Mouse (Mus musculus): Measurements from ENCODE around the gene Setd7. TPM values are rescaled to one million over a fixed set of nuclear protein-coding genes. Genes with fewer than 3 reads are reported as not detected.

Setd7 gene
- polyA plus RNA-seq, 1 experiment = 9.9 TPM

- TF ChIP-seq CEBPB (IDR thresholded peaks at IDR 0.05; ENCODE audit: low read depth) (no peak), CTCF (IDR thresholded peaks at IDR 0.05; ENCODE audit: control insufficient read depth, insufficient read depth, insufficient read length) (no peak), MYOD1 (IDR thresholded peaks at IDR 0.05; ENCODE audit: control insufficient read depth, insufficient read length, low read depth) (no peak), MYOG (IDR thresholded peaks at IDR 0.05; ENCODE audit: control insufficient read depth, extremely low read depth, insufficient read length) (no peak), USF1 (IDR thresholded peaks at IDR 0.05; ENCODE audit: low read depth) (no peak), MAX (IDR thresholded peaks at IDR 0.05) (no peak), FOSL1 (IDR thresholded peaks at IDR 0.05; ENCODE audit: insufficient read depth, low read length, poor library complexity, severe bottlenecking) (no peak)
- H3K4me3 ChIP-seq (ENCODE audit: insufficient read depth, poor library complexity, severe bottlenecking) = no peak overlapping the region
- H3K79me3 ChIP-seq (ENCODE audit: low read depth) = no peaks in the 10 kb centered on the region
- H3K36me3 ChIP-seq (ENCODE audit: control insufficient read depth, insufficient read depth) = peaks cover 55% of the 10 kb centered on the region
- no peak overlapping the region for H3ac ChIP-seq (ENCODE audit: control insufficient read depth, insufficient read length, low read depth)
- no peaks in the 10 kb centered on the region for H3K27me3 ChIP-seq (ENCODE audit: control insufficient read depth, insufficient read depth, insufficient read length)
- H3K79me2 ChIP-seq (ENCODE audit: control insufficient read depth, insufficient read depth) = no peaks in the 10 kb centered on the region
Observed at GRCm38 (mm10) chr3:51475706-51476105, 85.0 kb downstream of the Setd7 start.

- no peaks in the 10 kb centered on the region for H3K79me3 ChIP-seq (ENCODE audit: low read depth)
- no peak overlapping the region for H3K4me3 ChIP-seq (ENCODE audit: insufficient read depth, poor library complexity, severe bottlenecking)
- peaks cover 97% of the 10 kb centered on the region for H3K36me3 ChIP-seq (ENCODE audit: control insufficient read depth, insufficient read depth)
- no peaks in the 10 kb centered on the region for H3K27me3 ChIP-seq (ENCODE audit: control insufficient read depth, insufficient read depth, insufficient read length)
- H3ac ChIP-seq (ENCODE audit: control insufficient read depth, insufficient read length, low read depth) = no peak overlapping the region
- no peaks in the 10 kb centered on the region for H3K79me2 ChIP-seq (ENCODE audit: control insufficient read depth, insufficient read depth)
- TF ChIP-seq CEBPB (IDR thresholded peaks at IDR 0.05; ENCODE audit: low read depth) = no peak
- TF ChIP-seq USF1 (IDR thresholded peaks at IDR 0.05; ENCODE audit: low read depth) = no peak
- TF ChIP-seq FOSL1 (IDR thresholded peaks at IDR 0.05; ENCODE audit: insufficient read depth, low read length, poor library complexity, severe bottlenecking) = no peak
- no peak for TF ChIP-seq MYOG (IDR thresholded peaks at IDR 0.05; ENCODE audit: control insufficient read depth, extremely low read depth, insufficient read length)
- no peak for TF ChIP-seq MAX (IDR thresholded peaks at IDR 0.05)
- no peak for TF ChIP-seq CTCF (IDR thresholded peaks at IDR 0.05; ENCODE audit: control insufficient read depth, insufficient read depth, insufficient read length)
- TF ChIP-seq MYOD1 (IDR thresholded peaks at IDR 0.05; ENCODE audit: control insufficient read depth, insufficient read length, low read depth) = no peak
Observed at GRCm38 (mm10) chr3:51468530-51468929, 92.1 kb downstream of the Setd7 start.

Other genes with a start within 250 kb of the Setd7 start
- gene Elf2, start 220.2 kb downstream of the Setd7 start, polyA plus RNA-seq (2012; fragmentation: generic; extraction: Trizol) = 19.5 TPM
- 0.23 TPM for gene Mgarp, start 164.1 kb downstream of the Setd7 start, polyA plus RNA-seq (2012; fragmentation: generic; extraction: Trizol)
- 473 TPM for gene Ndufc1, start 151.9 kb downstream of the Setd7 start, polyA plus RNA-seq (2012; fragmentation: generic; extraction: Trizol)
- gene Naa15, start 145.7 kb downstream of the Setd7 start, polyA plus RNA-seq (2012; fragmentation: generic; extraction: Trizol) = 13.3 TPM
- gene Rab33b, start 77.0 kb downstream of the Setd7 start, polyA plus RNA-seq (2012; fragmentation: generic; extraction: Trizol) = 4.7 TPM
- gene Mgst2, start 99.5 kb upstream of the Setd7 start, polyA plus RNA-seq (2012; fragmentation: generic; extraction: Trizol) = 3.6 TPM